Mouse (Mus musculus) CH12.LX (cell line): Measurements from ENCODE around the gene Dhrs7. TPM values are rescaled to one million over a fixed set of nuclear protein-coding genes. Genes with fewer than 3 reads are reported as not detected.

ENCODE experiments used
- DNase-seq: peaks from one replicate; pipeline ENCODE4 v3.0.0-alpha.2; 2013; ENCODE audit errors: extremely low read depth
- H3K27ac ChIP-seq: 2 replicates; pipeline ENCODE4 v1.5.1; 2012; ENCODE audit warnings: low read depth, mild to moderate bottlenecking, control low read depth, moderate library complexity; ENCODE audit not compliant: insufficient read depth
- H3K27me3 ChIP-seq: replicated peaks from 2 replicates; pipeline ENCODE3; 2012; ENCODE audit warnings: inconsistent platforms
- H3K36me3 ChIP-seq, 2 experiments: replicated peaks in 1 of 2; 2 replicates each; pipeline versions ENCODE3 to v1.6.1; 2012; ENCODE audit warnings: inconsistent platforms in 1 of 2, low read length in 1 of 2, mild to moderate bottlenecking in 1 of 2, mixed read lengths in 1 of 2, moderate library complexity in 1 of 2; ENCODE audit not compliant: control insufficient read depth in 1 of 2, insufficient read depth in 1 of 2
- H3K4me1 ChIP-seq, 2 experiments: 2 replicates each; pipeline ENCODE4 v1.6.1; 2012; ENCODE audit warnings: inconsistent platforms in 1 of 2, moderate library complexity in 1 of 2; ENCODE audit not compliant: insufficient read depth in 2 of 2, control insufficient read depth in 1 of 2
- H3K4me2 ChIP-seq: 2 replicates; pipeline ENCODE4 v1.6.1; 2012; ENCODE audit warnings: low read depth, mild to moderate bottlenecking, control low read depth; ENCODE audit not compliant: poor library complexity, insufficient read depth, severe bottlenecking
- H3K4me3 ChIP-seq, 3 experiments: fragments of 150-350 bp in 1 of 3; sonication (generic) in 1 of 3; replicated peaks in 1 of 3; 2 replicates each; pipeline versions ENCODE3 to v1.5.1; 2011 to 2012; ENCODE audit warnings: low read depth in 2 of 3, low read length in 2 of 3, mild to moderate bottlenecking in 2 of 3, moderate library complexity in 2 of 3, control low read depth in 1 of 3, improper control_type of control experiment in 1 of 3, inconsistent platforms in 1 of 3, mixed read lengths in 1 of 3; ENCODE audit not compliant: poor library complexity in 1 of 3
- H3K79me2 ChIP-seq: replicated peaks from 2 replicates; pipeline ENCODE4 v1.6.1; 2012; ENCODE audit warnings: mild to moderate bottlenecking, moderate library complexity; ENCODE audit not compliant: control insufficient read depth, poor library complexity, insufficient read depth, severe bottlenecking; ENCODE audit errors: extremely low read depth
- H3K9ac ChIP-seq: 2 replicates; pipeline ENCODE4 v1.6.1; 2012; ENCODE audit warnings: low read depth, mild to moderate bottlenecking, control low read depth, moderate library complexity; ENCODE audit not compliant: insufficient read depth
- H3K9me3 ChIP-seq: replicated peaks from 2 replicates; pipeline ENCODE3; 2012; ENCODE audit warnings: low read length, inconsistent platforms, mixed read lengths
- BHLHE40 ChIP-seq: IDR thresholded peaks from 2 replicates; pipeline ENCODE4 v1.6.1; 2011; ENCODE audit warnings: mild to moderate bottlenecking, low read depth, low read length, improper control_type of control experiment
- CTCF ChIP-seq, 2 experiments: IDR thresholded peaks in 1 of 2; conservative IDR thresholded peaks in 1 of 2; 2 replicates each; pipeline ENCODE4 v1.5.1; 2011 to 2012; ENCODE audit warnings: low read depth in 2 of 2, low read length in 2 of 2, improper control_type of control experiment in 1 of 2, inconsistent platforms in 1 of 2, mild to moderate bottlenecking in 1 of 2, moderate library complexity in 1 of 2
- E2F4 ChIP-seq: IDR thresholded peaks from 2 replicates; pipeline ENCODE4 v1.6.1; 2011; ENCODE audit warnings: low read depth, low read length, improper control_type of control experiment; ENCODE audit not compliant: insufficient replicate concordance
- EP300 ChIP-seq: IDR thresholded peaks from 2 replicates; pipeline ENCODE4 v1.6.1; 2011; ENCODE audit warnings: low read length, improper control_type of control experiment
- ETS1 ChIP-seq: conservative IDR thresholded peaks from 2 replicates; pipeline ENCODE4 v1.6.1; 2012; ENCODE audit warnings: low read depth, mild to moderate bottlenecking, inconsistent platforms, low read length, improper control_type of control experiment, moderate library complexity
- GABPA ChIP-seq: IDR thresholded peaks from 2 replicates; pipeline ENCODE4 v1.6.1; 2012; ENCODE audit warnings: low read depth, low read length, improper control_type of control experiment, inconsistent platforms; ENCODE audit not compliant: insufficient replicate concordance
- HCFC1 ChIP-seq: IDR thresholded peaks from 2 replicates; pipeline ENCODE4 v1.6.1; 2012; ENCODE audit warnings: low read depth, mild to moderate bottlenecking, inconsistent platforms, low read length, improper control_type of control experiment
- JUN ChIP-seq: IDR thresholded peaks from 2 replicates; pipeline ENCODE4 v1.6.1; 2011; ENCODE audit warnings: low read depth, mild to moderate bottlenecking, low read length, improper control_type of control experiment, moderate library complexity; ENCODE audit not compliant: insufficient read depth
- JUND ChIP-seq: conservative IDR thresholded peaks from 2 replicates; pipeline ENCODE4 v1.6.1; 2011; ENCODE audit warnings: low read depth, low read length, improper control_type of control experiment
- KAT2A ChIP-seq: IDR thresholded peaks from 2 replicates; pipeline ENCODE4 v1.6.1; 2012; ENCODE audit warnings: low read length, improper control_type of control experiment, inconsistent platforms; ENCODE audit not compliant: insufficient replicate concordance
- MAFK ChIP-seq: IDR thresholded peaks from 2 replicates; pipeline ENCODE4 v1.6.1; 2011; ENCODE audit warnings: low read length, improper control_type of control experiment; ENCODE audit not compliant: insufficient replicate concordance
- MAX ChIP-seq: IDR thresholded peaks from 2 replicates; pipeline ENCODE4 v1.6.1; 2011; ENCODE audit warnings: low read length, improper control_type of control experiment
- MAZ ChIP-seq: IDR thresholded peaks from 2 replicates; pipeline ENCODE4 v1.6.1; 2012; ENCODE audit warnings: low read depth, mild to moderate bottlenecking, inconsistent platforms, low read length, improper control_type of control experiment, moderate library complexity
- MEF2A ChIP-seq: IDR thresholded peaks from 2 replicates; pipeline ENCODE4 v1.6.1; 2014; ENCODE audit warnings: low read depth, mild to moderate bottlenecking, inconsistent platforms, low read length, improper control_type of control experiment, borderline replicate concordance
- MXI1 ChIP-seq: IDR thresholded peaks from 2 replicates; pipeline ENCODE4 v1.6.1; 2011; ENCODE audit warnings: mild to moderate bottlenecking, low read depth, low read length, improper control_type of control experiment
- MYC ChIP-seq: IDR thresholded peaks from 2 replicates; pipeline ENCODE4 v1.6.1; 2011; ENCODE audit warnings: low read depth, mild to moderate bottlenecking, improper control_type of control experiment, low read length
- NELFE ChIP-seq: IDR thresholded peaks from 2 replicates; pipeline ENCODE4 v1.6.1; 2011; ENCODE audit warnings: low read depth, low read length, improper control_type of control experiment
- PAX5 ChIP-seq: IDR thresholded peaks from 2 replicates; pipeline ENCODE4 v1.6.1; 2012; ENCODE audit warnings: low read length, inconsistent platforms, mixed read lengths
- POLR2A ChIP-seq: IDR thresholded peaks from 2 replicates; pipeline ENCODE4 v1.6.1; 2011; ENCODE audit warnings: low read depth, mild to moderate bottlenecking, improper control_type of control experiment, low read length
- POLR2AphosphoS2 ChIP-seq: IDR thresholded peaks from 2 replicates; pipeline ENCODE4 v1.6.1; 2011; ENCODE audit warnings: low read depth, low read length, improper control_type of control experiment
- RAD21 ChIP-seq: IDR thresholded peaks from 2 replicates; pipeline ENCODE4 v1.6.1; 2011; ENCODE audit warnings: low read depth, mild to moderate bottlenecking, low read length, improper control_type of control experiment, moderate library complexity
- RCOR1 ChIP-seq: conservative IDR thresholded peaks from 2 replicates; pipeline ENCODE4 v1.6.1; 2012; ENCODE audit warnings: low read depth, mild to moderate bottlenecking, inconsistent platforms, low read length, improper control_type of control experiment
- SMC3 ChIP-seq: IDR thresholded peaks from 2 replicates; pipeline ENCODE4 v1.6.1; 2011; ENCODE audit warnings: low read depth, low read length, improper control_type of control experiment
- TCF12 ChIP-seq: IDR thresholded peaks from 2 replicates; pipeline ENCODE4 v1.6.1; 2014; ENCODE audit warnings: low read depth, mild to moderate bottlenecking, inconsistent platforms, low read length, improper control_type of control experiment
- USF1 ChIP-seq: IDR thresholded peaks from 2 replicates; pipeline ENCODE4 v1.6.1; 2014; ENCODE audit warnings: low read depth, mild to moderate bottlenecking, inconsistent platforms, low read length, improper control_type of control experiment
- USF2 ChIP-seq: conservative IDR thresholded peaks from 2 replicates; pipeline ENCODE4 v1.6.1; 2011; ENCODE audit warnings: low read depth, low read length, improper control_type of control experiment
- ZKSCAN1 ChIP-seq: IDR thresholded peaks from 2 replicates; pipeline ENCODE4 v1.6.1; 2012; ENCODE audit warnings: low read depth, inconsistent platforms, low read length, improper control_type of control experiment, borderline replicate concordance
- ZMIZ1 ChIP-seq: IDR thresholded peaks from 2 replicates; pipeline ENCODE4 v1.6.1; 2012; ENCODE audit warnings: low read depth, mild to moderate bottlenecking, inconsistent platforms, low read length, improper control_type of control experiment
- ZNF384 ChIP-seq: IDR thresholded peaks from 2 replicates; pipeline ENCODE4 v1.6.1; 2012; ENCODE audit warnings: low read depth, low read length, improper control_type of control experiment, inconsistent platforms
- dilution Hi-C: fragments of 300-500 bp; cut with MboI; formaldehyde crosslinking; loops from 2 replicates; pipeline ENCODE4 v1.14.3; 2020; ENCODE audit warnings: low sequenced_read_pairs; ENCODE audit not compliant: extremely low pct_unique_long_range_greater_than_20kb, extremely low pct_ligation_motif_present
- in situ Hi-C: fragments of 300-500 bp; cut with MboI; formaldehyde crosslinking; loops from 3 replicates; pipeline ENCODE4 v1.14.3; 2019; ENCODE audit warnings: low sequenced_read_pairs, low pct_ligation_motif_present, low pct_unique_long_range_greater_than_20kb, mixed read lengths
- polyA plus RNA-seq: library from polyadenylated mRNA; unstranded; fragments of >175 nt; gene quantifications from 2 replicates; pipeline ENCODE4 v1.2.1, GENCODE M21; 2012; ENCODE audit warnings: low read depth; ENCODE audit not compliant: insufficient read length
- total RNA-seq, 2 experiments: library from RNA; depleted of rRNA; stranded (reverse); fragments of 300-350 nt in 1 of 2; fragments of >200 nt in 1 of 2; gene quantifications; 2 replicates each; pipeline ENCODE4 v1.2.3; 2012 to 2014

Gene Dhrs7
- total and polyA plus RNA-seq, 3 experiments: 23.9 to 52.8 (median 37.2) TPM

- DNase-seq: no peak
- Histone ChIP-seq H3K27ac (no peak overlapping the region), H3K9ac (no peak overlapping the region)
These were observed 15.8 kb downstream of the Dhrs7 start for GRCm38 (mm10) chr12:72648921-72649320.

DNA sequence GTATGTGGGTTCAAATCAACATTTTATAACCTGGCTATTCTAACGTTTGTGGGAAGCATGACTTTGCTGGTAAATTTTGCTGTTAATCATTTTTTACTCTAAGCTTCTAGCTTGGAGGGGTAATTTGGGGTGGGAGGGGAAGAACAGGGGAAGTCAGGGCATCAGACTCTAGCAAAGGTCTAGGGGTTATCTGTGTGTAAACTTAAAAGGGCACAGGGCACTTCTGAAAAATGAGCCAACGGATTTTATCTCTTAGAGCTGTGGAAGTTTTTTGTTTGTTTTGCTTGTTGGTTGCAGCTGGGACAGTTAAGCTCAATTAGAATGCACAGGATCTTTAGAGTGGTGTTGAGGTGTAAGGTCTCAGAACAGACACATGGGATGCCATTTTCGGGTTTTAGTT is 26.7 kb downstream of the Dhrs7 start:
- TF ChIP-seq JUN (no peak), KAT2A (no peak), MXI1 (no peak), MAZ (no peak), ETS1 (no peak), RCOR1 (no peak), EP300 (no peak), E2F4 (no peak), MAX (no peak), POLR2AphosphoS2 (no peak), HCFC1 (no peak), USF2 (no peak), ZKSCAN1 (no peak), TCF12 (no peak), USF1 (no peak), POLR2A (no peak)
- Histone ChIP-seq H3K27ac (no peak overlapping the region), H3K4me3 (no peak overlapping the region), H3K27me3 (no peaks in the 10 kb centered on the region), H3K79me2 (no peaks in the 10 kb centered on the region), H3K9me3 (no peaks in the 10 kb centered on the region), H3K4me1 (no peaks in the 10 kb centered on the region), H3K36me3 (no peaks in the 10 kb centered on the region), H3K9ac (no peak overlapping the region), H3K4me2 (no peak overlapping the region)
- dilution Hi-C loops: no loop called here
- no peak for DNase-seq
- in situ Hi-C loops: no loop called here

More at GRCm38 (mm10) chr12:72648921-72649320, 15.8 kb downstream of the Dhrs7 start:
- H3K36me3 ChIP-seq: peaks cover 17 to 53% of the 10 kb centered on the region in 2 experiments
- H3K4me3 ChIP-seq: no peak overlapping the region
- no peak overlapping the region for H3K4me2 ChIP-seq
- no peaks in the 10 kb centered on the region for H3K9me3 ChIP-seq
- TF ChIP-seq MAFK (no peak), MYC (no peak), RAD21 (no peak), SMC3 (no peak), E2F4 (no peak), NELFE (no peak), USF2 (no peak), ZMIZ1 (no peak), MAZ (no peak), GABPA (no peak), JUND (no peak), USF1 (no peak), ZNF384 (no peak), MEF2A (no peak), CTCF (conservative IDR thresholded peaks at IDR 0.05 in 1 of 2, IDR thresholded peaks at IDR 0.05 in 1 of 2; ENCODE audit: low read depth in 2 of 2, low read length in 2 of 2) (no peak), PAX5 (no peak), RCOR1 (no peak), ETS1 (no peak), BHLHE40 (no peak)
- in situ Hi-C loops: no loop called here
- no peaks in the 10 kb centered on the region for H3K79me2 ChIP-seq
- H3K4me1 ChIP-seq: no peaks in the 10 kb centered on the region
- dilution Hi-C loops: no loop called here
- H3K27me3 ChIP-seq: no peaks in the 10 kb centered on the region
